9 mouse cellular contexts compared by ENCODE assay signal in the genomic region with DNA sequence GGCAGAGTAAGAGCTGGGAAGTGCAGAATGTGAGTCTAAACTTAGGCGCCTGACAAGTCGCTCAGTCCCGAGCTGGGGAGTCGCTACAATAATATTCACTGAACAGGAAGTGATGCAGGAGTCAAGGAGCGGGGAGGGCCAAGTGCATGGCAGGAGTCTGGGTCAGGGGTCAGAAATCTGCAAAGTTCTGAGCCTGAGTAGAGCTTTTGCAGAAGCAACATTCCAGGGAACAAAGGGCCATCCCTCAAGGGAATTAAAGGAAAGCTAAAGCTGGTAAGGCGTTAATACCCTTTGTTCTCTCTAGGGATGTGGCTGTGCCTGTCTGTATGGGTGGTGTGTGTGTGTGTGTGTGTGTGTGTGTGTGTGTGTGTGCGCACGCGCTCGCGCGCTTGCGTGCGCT. TPM values are rescaled to one million over a fixed set of nuclear protein-coding genes. Genes with fewer than 3 reads are reported as not detected.
DNase-seq lines count a peak whose midpoint lies in the region; ATAC-seq lines count a peak whose summit lies in the region.
"Had no signal": no experiment of that assay in that cellular context is flagged by ENCODE, and none has a peak within 500 bp of the region (broad histone marks: within the 10 kb centered on the region; RNA-seq: fewer than 3 reads in every experiment).

No protein-coding gene starts in this region.

- 62% methylated on average over 14 of the region's 14 CpGs for whole genome bisulfite sequencing in lung, embryonic 16.5 days
- 56% methylated on average over 14 of the region's 14 CpGs for WGBS in embryonic facial prominence, embryonic 14.5 days
- WGBS in stomach, embryonic 14.5 days = 59% methylated on average over 14 of the region's 14 CpGs

- peak overlapping the region; percentile 15; the same call in 1 of the 2 replicates for H3K27ac ChIP-seq in lung, embryonic 16.5 days (ENCODE audit: low read length)
- H3K27ac ChIP-seq in embryonic facial prominence, embryonic 14.5 days (replicated peaks; ENCODE audit: low read depth, low read length) = no peak overlapping the region
- peak overlapping the region; percentile 7; the same call in 1 of the 2 replicates for H3K27ac ChIP-seq in stomach, embryonic 14.5 days (ENCODE audit: low read length)

- no peaks in the 10 kb centered on the region for H3K9me3 ChIP-seq in lung, embryonic 16.5 days (ENCODE audit: control insufficient read depth, low read length)
- peaks cover 7% of the 10 kb centered on the region for H3K9me3 ChIP-seq in embryonic facial prominence, embryonic 14.5 days (ENCODE audit: control insufficient read depth, low read length)
- 0 out of 2 replicates have a peak, but pooled peaks cover 4% of the 10 kb centered on the region for H3K9me3 ChIP-seq in stomach, embryonic 14.5 days (ENCODE audit: control insufficient read depth, low read depth, low read length)
- H3K9me3 ChIP-seq: neural tube, embryonic 13.5 days had no signal

- 0 out of 2 replicates have a peak overlapping the region, but pooled peaks have one; percentile 12 for H3K4me2 ChIP-seq in lung, embryonic 16.5 days (ENCODE audit: low read depth, low read length)
- H3K4me2 ChIP-seq in embryonic facial prominence, embryonic 14.5 days (ENCODE audit: low read depth, low read length) = no peak overlapping the region
- H3K4me2 ChIP-seq in stomach, embryonic 14.5 days (replicated peaks; ENCODE audit: low read depth, low read length) = no peak overlapping the region
- H3K4me2 ChIP-seq: neural tube, embryonic 13.5 days had no signal

- no peaks in the 10 kb centered on the region for H3K36me3 ChIP-seq in lung, embryonic 16.5 days (ENCODE audit: control insufficient read depth, insufficient read depth, low read length)
- no peaks in the 10 kb centered on the region for H3K36me3 ChIP-seq in embryonic facial prominence, embryonic 14.5 days (ENCODE audit: control insufficient read depth, insufficient read depth, low read length)
- H3K36me3 ChIP-seq in stomach, embryonic 14.5 days (ENCODE audit: control insufficient read depth, insufficient read depth, low read length) = no peaks in the 10 kb centered on the region
- H3K36me3 ChIP-seq: neural tube, embryonic 13.5 days had no signal

- peaks cover 8% of the 10 kb centered on the region for H3K4me1 ChIP-seq in lung, embryonic 16.5 days (replicated peaks; ENCODE audit: control insufficient read depth, insufficient read depth, low read length)
- 0 out of 2 replicates have a peak, but pooled peaks cover 4% of the 10 kb centered on the region for H3K4me1 ChIP-seq in embryonic facial prominence, embryonic 14.5 days (ENCODE audit: control insufficient read depth, insufficient read depth, low read length)
- H3K4me1 ChIP-seq in stomach, embryonic 14.5 days (ENCODE audit: control insufficient read depth, insufficient read depth, low read length) = peaks cover 5% of the 10 kb centered on the region

- no peak overlapping the region for H3K4me3 ChIP-seq in lung, embryonic 16.5 days (ENCODE audit: low read length)
- H3K4me3 ChIP-seq in embryonic facial prominence, embryonic 14.5 days (ENCODE audit: low read depth, low read length) = no peak overlapping the region
- H3K4me3 ChIP-seq in stomach, embryonic 14.5 days (ENCODE audit: low read depth, low read length) = no peak overlapping the region
- H3K4me3 ChIP-seq: neural tube, embryonic 13.5 days had no signal

- peak; percentile 74 for ATAC-seq in lung, embryonic 16.5 days (ENCODE audit: low read depth)
- peak; percentile 50 for ATAC-seq in embryonic facial prominence, embryonic 14.5 days (ENCODE audit: low read depth)
- ATAC-seq in stomach, embryonic 14.5 days (ENCODE audit: insufficient number of reproducible peaks, insufficient read depth, low FRiP score, low read depth) = no peak

- no peak for DNase-seq in lung, postnatal 25 days (ENCODE audit: low spot score)
- DNase-seq in embryonic facial prominence, embryonic 14.5 days (ENCODE audit: low spot score) = peak; percentile 63
- peak; percentile 77 for DNase-seq in kidney, postnatal 14 days
- no peak for DNase-seq in spleen, adult 12 weeks (ENCODE audit: low spot score)
- no peak for DNase-seq in left cerebral cortex, adult 9 months (ENCODE audit: low spot score in 2 of 2)
- DNase-seq in urinary bladder, postnatal 10 days (ENCODE audit: low spot score) = no peak

- no peaks in the 10 kb centered on the region for H3K27me3 ChIP-seq in lung, embryonic 16.5 days (ENCODE audit: control insufficient read depth, insufficient read depth, low read depth, low read length)
- H3K27me3 ChIP-seq in embryonic facial prominence, embryonic 14.5 days (replicated peaks; ENCODE audit: control insufficient read depth, insufficient read depth, low read length) = no peaks in the 10 kb centered on the region
- no peaks in the 10 kb centered on the region for H3K27me3 ChIP-seq in stomach, embryonic 14.5 days (ENCODE audit: control insufficient read depth, insufficient read depth, low read length)
- H3K27me3 ChIP-seq: neural tube, embryonic 13.5 days had no signal

- no peak overlapping the region for H3K9ac ChIP-seq in lung, embryonic 16.5 days (ENCODE audit: low read length)
- H3K9ac ChIP-seq in embryonic facial prominence, embryonic 14.5 days (ENCODE audit: low read depth, low read length) = no peak overlapping the region
- no peak overlapping the region for H3K9ac ChIP-seq in stomach, embryonic 14.5 days (replicated peaks; ENCODE audit: low read depth, low read length)
- H3K9ac ChIP-seq: neural tube, embryonic 13.5 days had no signal

RNA-seq across cellular contexts. Expression of a gene that starts 52.7 kb away (rescaled TPM):
- polyA plus RNA-seq in lung, embryonic 16.5 days (2015; fragmentation: Nextera tagmentation; extraction: Ambion mirVana) = 1.3 TPM in 2 replicates
- 1.7 and 1.8 TPM in 2 replicates for polyA plus RNA-seq in embryonic facial prominence, embryonic 14.5 days (2014; fragmentation: Nextera tagmentation; extraction: Ambion mirVana)
- polyA plus RNA-seq in stomach, embryonic 14.5 days (2014; fragmentation: Nextera tagmentation; extraction: Ambion mirVana) = 0.74 and 2.2 TPM in 2 replicates

RNA-seq across cellular contexts. Expression of a gene that starts 53.0 kb away (rescaled TPM):
- 35.1 and 41.8 TPM in 2 replicates for polyA plus RNA-seq in lung, embryonic 16.5 days (2015; fragmentation: Nextera tagmentation; extraction: Ambion mirVana)
- polyA plus RNA-seq in embryonic facial prominence, embryonic 14.5 days (2014; fragmentation: Nextera tagmentation; extraction: Ambion mirVana) = 62.3 and 66.7 TPM in 2 replicates
- polyA plus RNA-seq in stomach, embryonic 14.5 days (2014; fragmentation: Nextera tagmentation; extraction: Ambion mirVana) = 57.1 and 63.8 TPM in 2 replicates

Comparison
In these comparisons a context has a peak if more than half of its experiments do, and no peak if none do; other contexts are left out.
1. DNase-seq: peak in embryonic facial prominence, embryonic 14.5 days (single experiment) and kidney, postnatal 14 days (single experiment); none in lung, postnatal 25 days (single experiment), spleen, adult 12 weeks (single experiment), left cerebral cortex, adult 9 months (0 of 2) and urinary bladder, postnatal 10 days (single experiment).